Mouse (Mus musculus) urinary bladder, postnatal 10 days (tissue): ENCODE data around the gene Myo1b.

ENCODE experiments used
- DNase-seq: peaks from one replicate; pipeline ENCODE4 v3.0.0; 2022; ENCODE audit warnings: low spot score

Gene Myo1b

DNA sequence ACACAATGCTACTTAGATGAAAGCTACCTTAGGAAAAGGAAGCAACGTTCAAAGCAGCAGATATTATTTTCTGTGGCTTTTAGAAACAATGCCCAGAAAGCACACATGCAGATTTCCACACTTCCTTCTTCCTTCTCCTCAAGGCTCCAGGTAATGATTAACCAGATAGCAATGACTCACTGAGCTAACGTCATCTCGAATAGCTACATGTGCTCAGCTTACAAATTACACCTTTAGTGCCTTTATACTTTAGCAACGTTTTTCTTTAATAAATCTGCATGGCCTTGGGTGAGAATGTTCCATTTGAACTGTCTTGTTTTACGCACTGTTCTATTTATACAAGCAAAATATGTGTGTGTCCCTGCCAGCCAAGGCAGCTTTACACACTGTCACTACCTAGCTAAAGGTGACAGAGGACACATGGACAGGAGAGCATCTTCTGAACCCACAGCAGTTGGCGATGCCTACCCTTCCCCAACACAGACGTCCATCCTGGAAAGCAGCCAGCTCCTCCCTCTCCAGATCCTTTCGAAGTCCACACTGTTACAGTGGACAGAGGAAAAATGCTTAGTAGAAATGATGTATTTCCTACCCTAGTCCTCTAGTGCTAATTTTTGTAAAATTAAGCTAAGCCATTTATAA lies 66.2 kb downstream of the Myo1b start:
- no peak for DNase-seq

GRCm38 (mm10) chr1:51845264-51846036 lies 70.4 kb downstream of the Myo1b start:
- no peak for DNase-seq

DNA sequence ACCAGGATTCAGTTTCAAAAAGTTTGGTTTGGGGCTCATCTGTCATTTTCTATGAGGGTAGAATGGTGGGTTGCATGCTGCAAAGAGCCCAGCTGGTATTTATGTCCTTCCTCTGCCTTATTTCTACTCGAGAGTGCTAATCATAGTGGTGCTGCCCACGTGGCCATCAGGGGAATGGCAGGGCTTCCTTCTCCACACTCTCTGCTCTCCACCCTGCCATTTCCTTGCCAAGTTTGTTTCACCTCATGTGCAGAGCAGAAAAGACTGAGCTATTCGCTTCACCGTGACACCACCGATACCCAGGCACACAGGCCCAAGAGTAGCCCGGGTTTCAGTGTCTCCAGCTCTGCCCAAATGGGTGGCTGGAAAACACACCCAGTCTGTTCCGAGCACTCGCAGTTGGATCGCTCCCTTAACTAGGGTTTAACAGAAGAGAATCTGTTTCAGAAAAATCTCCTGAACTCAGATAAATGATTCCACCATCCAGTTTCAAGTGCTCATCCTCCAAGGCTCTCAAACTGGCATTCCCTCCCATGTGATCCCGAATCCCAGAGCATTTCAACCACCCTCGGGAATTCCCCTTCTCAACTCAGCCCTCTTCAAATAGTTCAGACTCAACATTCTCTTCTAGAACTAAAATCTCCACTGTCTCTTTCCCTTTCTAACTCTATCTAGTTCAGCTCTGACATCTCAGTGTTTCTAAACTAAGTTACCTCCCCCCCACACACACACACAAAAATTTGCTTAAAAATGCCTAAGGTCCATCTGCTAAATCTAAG lies 77.8 kb downstream of the Myo1b start:
- no peak for DNase-seq

GRCm38 (mm10) chr1:51837311-51837710 lies 78.6 kb downstream of the Myo1b start:
- no peak for DNase-seq

DNA sequence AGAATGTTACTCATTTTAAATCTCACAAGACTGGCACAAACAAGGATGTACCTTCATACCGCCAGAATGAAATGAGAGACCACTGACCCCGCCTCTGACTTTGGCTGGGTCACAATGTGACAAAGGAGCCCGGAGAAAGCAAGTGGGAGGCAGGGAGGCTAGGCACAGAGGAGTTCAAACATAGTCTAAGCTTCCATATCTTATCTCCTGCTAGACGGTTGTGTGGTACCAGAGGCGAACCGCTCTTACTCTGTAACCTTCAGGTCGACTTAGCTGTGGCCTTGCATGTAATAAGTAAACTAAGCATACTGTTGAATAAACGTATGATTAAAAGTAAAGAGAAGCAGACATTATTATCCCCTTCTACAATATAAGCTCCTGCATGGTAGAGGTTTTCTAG lies 80.1 kb downstream of the Myo1b start:
- no peak for DNase-seq

- no peak for DNase-seq
Measured at GRCm38 (mm10) chr1:51834072-51834471, 81.8 kb downstream of the Myo1b start.

GRCm38 (mm10) chr1:51829353-51829752 lies 86.5 kb downstream of the Myo1b start:
- no peak for DNase-seq

DNA sequence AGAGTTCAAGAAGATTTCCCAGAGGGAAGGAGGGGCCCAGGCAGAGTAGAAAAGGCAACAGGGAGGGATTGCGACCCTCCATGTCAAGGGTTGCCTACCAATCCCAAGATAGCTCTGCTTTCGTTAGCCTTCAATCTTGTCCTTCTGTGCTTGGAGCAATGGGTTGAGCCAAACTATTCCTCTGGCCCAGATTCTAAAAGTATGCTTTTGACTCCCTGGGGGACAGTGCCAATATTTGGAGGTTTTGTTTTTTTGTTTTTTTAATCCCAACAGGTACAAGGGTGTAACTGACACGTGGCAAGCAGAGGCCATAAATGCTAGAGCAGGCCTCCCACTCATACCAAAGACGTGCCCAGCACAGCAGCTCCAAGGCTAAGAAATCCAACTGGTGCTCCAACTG lies 93.3 kb downstream of the Myo1b start:
- no peak for DNase-seq

- DNase-seq, result no peak
Measured at GRCm38 (mm10) chr1:51821701-51822495, 94.0 kb downstream of the Myo1b start.

- no peak for DNase-seq
Measured at GRCm38 (mm10) chr1:51820520-51820919, 95.4 kb downstream of the Myo1b start.

- DNase-seq, result no peak
Measured at GRCm38 (mm10) chr1:51820013-51820441, 95.8 kb downstream of the Myo1b start.

- DNase-seq, result no peak
Measured at GRCm38 (mm10) chr1:51815636-51816035, 100.2 kb downstream of the Myo1b start.

DNA sequence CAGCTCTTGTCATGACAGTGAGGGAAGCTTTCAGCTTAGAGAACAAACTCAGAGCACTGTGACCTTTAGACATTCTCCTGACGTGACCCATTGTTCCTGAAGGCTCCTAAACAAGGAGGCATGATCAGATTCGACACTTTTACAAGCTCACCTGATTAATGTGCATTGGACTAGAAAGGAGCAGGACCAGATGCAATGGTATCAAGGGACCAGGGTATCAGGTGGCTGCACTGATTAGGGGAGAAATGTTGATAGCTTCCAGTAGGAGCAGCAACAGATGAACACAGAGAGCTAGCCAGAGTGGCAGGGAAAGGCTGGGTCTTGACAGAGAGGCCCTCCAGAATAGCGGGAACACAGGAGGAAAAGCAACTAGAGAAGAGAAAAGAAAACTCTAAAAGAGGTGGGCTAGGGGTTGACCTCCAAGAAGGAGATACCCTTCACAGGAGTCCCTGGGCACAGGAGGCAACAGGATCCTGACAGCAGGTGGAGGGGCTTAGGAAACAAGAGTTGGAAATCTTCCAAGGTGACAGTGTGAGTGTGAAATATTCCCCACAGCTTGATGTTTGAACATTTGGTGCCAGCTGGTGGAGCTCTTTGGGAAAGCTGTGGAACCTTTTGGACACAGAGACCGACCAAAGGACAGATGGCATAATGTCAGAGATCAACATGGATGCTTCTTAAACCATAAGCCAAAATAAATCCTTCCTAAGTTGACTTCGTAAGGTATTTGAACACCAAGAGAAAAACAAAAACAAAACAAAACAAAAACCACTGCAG lies 100.8 kb downstream of the Myo1b start:
- DNase-seq, result no peak

DNA sequence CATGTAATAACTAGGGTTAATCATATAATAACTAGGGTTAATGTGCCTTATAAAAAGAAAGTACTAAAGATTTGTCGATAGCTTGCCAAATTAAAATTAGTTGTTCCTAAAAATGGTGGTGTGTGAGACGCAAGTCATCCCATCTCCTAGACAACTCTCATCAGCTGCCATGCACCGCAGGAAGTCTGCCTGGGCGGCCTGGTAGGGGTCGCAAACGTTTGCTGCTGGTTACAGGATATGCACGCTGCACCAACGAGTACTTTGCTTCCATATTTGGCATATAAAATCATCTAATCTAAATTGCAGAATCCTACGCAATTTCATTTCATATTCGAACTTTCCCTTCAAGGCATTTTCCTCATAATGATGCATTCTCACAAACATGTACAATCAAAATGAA lies 107.0 kb downstream of the Myo1b start:
- DNase-seq, result no peak

DNA sequence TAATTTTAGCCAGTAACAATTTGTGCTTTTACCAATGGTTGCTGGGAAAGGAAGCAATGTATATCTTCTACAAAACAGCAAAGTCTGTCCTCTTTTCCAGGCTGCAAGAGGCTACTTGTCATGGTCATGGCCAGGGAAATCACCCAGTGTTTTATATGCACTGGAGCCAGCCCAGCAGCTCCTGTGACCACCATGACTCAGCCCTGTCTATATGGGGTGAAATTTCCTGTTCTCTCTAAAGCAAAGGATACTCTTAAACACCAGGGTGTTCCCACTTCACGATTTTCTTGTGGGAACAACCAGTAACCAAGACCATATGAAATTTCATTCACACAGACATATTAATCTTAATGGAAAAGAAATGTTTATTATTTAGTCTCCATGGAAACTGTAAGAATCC lies 107.6 kb downstream of the Myo1b start:
- no peak for DNase-seq

- no peak for DNase-seq
Measured at GRCm38 (mm10) chr1:51805040-51805610, 110.7 kb downstream of the Myo1b start.

DNA sequence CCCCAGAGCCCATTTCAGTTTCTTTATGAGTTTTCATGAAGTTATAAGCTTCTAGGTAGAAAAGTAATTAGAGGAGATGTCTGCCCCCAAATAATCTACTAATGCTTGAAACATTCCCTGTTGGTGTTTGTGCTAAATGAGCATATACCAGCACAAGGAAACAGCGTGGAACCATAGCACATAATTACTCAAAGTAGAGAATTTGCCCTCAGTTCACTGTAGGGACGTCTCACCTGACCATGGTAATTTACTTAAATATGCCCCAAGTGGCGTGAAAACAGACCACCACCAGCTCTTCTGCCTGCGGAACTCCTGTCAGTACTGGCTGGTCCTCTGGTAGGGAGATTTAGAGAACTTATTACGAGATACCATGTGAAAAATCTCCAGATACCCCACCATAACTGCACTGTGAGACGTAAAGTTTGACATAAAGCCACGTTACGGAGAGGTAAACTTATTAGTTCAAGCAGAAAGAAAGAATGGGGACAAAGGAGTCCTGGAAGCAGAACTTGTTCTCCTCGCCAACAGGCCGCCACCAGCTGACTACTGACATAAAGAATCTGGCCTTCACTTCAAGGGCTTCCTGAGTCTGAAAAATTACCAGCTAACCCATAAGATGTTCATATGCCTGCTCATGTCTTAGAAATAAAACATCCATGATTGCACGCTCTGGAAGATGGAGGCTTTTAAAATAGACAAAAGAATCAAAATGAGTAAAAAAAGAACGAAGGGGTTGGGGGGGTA lies 111.4 kb downstream of the Myo1b start:
- DNase-seq, result no peak

- no peak for DNase-seq
Measured at GRCm38 (mm10) chr1:51798011-51798471, 117.8 kb downstream of the Myo1b start.

DNA sequence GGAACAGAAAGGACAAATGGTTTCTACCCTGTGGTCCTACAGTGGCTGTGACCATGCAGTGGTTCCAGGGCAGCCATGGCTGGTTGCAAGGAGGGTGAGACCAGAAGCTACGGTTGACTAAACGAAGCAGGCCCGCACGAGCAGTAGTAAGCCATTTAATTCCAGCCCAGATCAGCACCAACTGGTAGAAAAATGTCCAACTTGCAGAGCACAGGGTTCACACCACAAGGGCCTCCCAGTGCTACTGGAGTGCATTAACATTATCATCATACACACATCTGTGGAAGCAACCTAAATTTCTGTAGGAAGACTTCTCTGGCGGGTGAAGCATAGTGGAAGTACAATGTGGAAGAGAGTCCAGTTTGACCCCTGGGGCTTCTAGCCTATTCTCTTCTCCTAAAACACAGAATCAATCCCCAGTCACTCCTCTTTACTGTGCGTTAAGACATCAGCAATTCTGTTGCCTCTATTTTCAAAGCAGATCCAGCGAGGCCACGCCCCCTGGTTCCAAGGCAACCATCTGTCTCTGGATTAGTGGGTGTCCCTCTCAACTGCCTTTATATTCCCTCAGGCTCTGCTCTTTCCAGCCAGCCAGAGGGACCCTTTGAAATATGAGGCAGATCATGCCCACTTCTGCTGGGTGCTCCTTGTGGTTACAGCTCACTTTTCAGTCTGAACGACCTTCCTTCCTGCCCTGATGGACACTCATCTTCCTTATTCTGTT lies 120.1 kb downstream of the Myo1b start:
- no peak for DNase-seq
